Mouse (Mus musculus): ENCODE measurements around the gene Olfr960. TPM values are rescaled to one million over a fixed set of nuclear protein-coding genes. Genes with fewer than 3 reads are reported as not detected.

Olfr960 gene
- not detected in 2 replicates for polyA plus RNA-seq (2012; rRNA removed)

GRCm38 (mm10) chr9:39621073-39621472 is at the start of gene Olfr960:
TSS of gene Olfr960 (plus strand) at chr9:39621373.

GRCm38 (mm10) chr9:39575469-39575868 is 45.7 kb upstream of the Olfr960 start, which contains the start of gene Olfr959:
TSS of gene Olfr959 (minus strand) at chr9:39575569.

GRCm38 (mm10) chr9:39603999-39604453 is 17.1 kb upstream of the Olfr960 start, which contains the start of gene AW551984:
TSS of gene AW551984 (minus strand) at chr9:39604403.

GRCm38 (mm10) chr9:39610355-39610754 is 10.8 kb upstream of the Olfr960 start, which contains the start of gene Olfr148:
TSS of gene Olfr148 (plus strand) at chr9:39610655.

GRCm38 (mm10) chr9:39644785-39645184 is 23.6 kb downstream of the Olfr960 start, which contains the start of gene Olfr961:
TSS of gene Olfr961 (plus strand) at chr9:39645085.

GRCm38 (mm10) chr9:39666905-39667304 is 45.7 kb downstream of the Olfr960 start, which contains the start of gene Olfr963:
TSS of gene Olfr963 (plus strand) at chr9:39667205.

Other genes with a start within 250 kb of the Olfr960 start
- gene Olfr951, start 234.0 kb upstream of the Olfr960 start, polyA plus RNA-seq (2012; rRNA removed) = not detected in 2 replicates
- gene Olfr952, start 194.2 kb upstream of the Olfr960 start, polyA plus RNA-seq (2012; rRNA removed) = not detected in 2 replicates
- not detected in 2 replicates for gene Olfr954, start 164.7 kb upstream of the Olfr960 start, polyA plus RNA-seq (2012; rRNA removed)
- not detected in 2 replicates for gene Olfr955, start 149.4 kb upstream of the Olfr960 start, polyA plus RNA-seq (2012; rRNA removed)
- not detected in 2 replicates for gene Olfr44, start 127.4 kb upstream of the Olfr960 start, polyA plus RNA-seq (2012; rRNA removed)
- not detected in 2 replicates for gene Olfr957, start 105.6 kb upstream of the Olfr960 start, polyA plus RNA-seq (2012; rRNA removed)
- gene Olfr958, start 67.3 kb upstream of the Olfr960 start, polyA plus RNA-seq (2012; rRNA removed) = not detected in 2 replicates
- not detected in 2 replicates for gene Olfr959, start 45.8 kb upstream of the Olfr960 start, polyA plus RNA-seq (2012; rRNA removed)
- 0.91 and 1.0 TPM in 2 replicates for gene AW551984, start 17.0 kb upstream of the Olfr960 start, polyA plus RNA-seq (2012; rRNA removed)
- gene Olfr148, start 10.7 kb upstream of the Olfr960 start, polyA plus RNA-seq (2012; rRNA removed) = not detected in 2 replicates
- not detected in 2 replicates for gene Olfr961, start 23.7 kb downstream of the Olfr960 start, polyA plus RNA-seq (2012; rRNA removed)
- not detected in 2 replicates for gene Olfr963, start 45.8 kb downstream of the Olfr960 start, polyA plus RNA-seq (2012; rRNA removed)
- gene Olfr149, start 85.7 kb downstream of the Olfr960 start, polyA plus RNA-seq (2012; rRNA removed) = not detected in 2 replicates
- gene Olfr965, start 90.0 kb downstream of the Olfr960 start, polyA plus RNA-seq (2012; rRNA removed) = not detected in 2 replicates
- not detected in 2 replicates for gene Olfr150, start 109.6 kb downstream of the Olfr960 start, polyA plus RNA-seq (2012; rRNA removed)
- gene Olfr967, start 124.9 kb downstream of the Olfr960 start, polyA plus RNA-seq (2012; rRNA removed) = not detected in 2 replicates
- not detected in 2 replicates for gene Olfr968, start 161.9 kb downstream of the Olfr960 start, polyA plus RNA-seq (2012; rRNA removed)
- not detected in 2 replicates for gene Olfr969, start 169.6 kb downstream of the Olfr960 start, polyA plus RNA-seq (2012; rRNA removed)
- gene Olfr970, start 187.5 kb downstream of the Olfr960 start, polyA plus RNA-seq (2012; rRNA removed) = not detected in 2 replicates
- gene Olfr971, start 215.5 kb downstream of the Olfr960 start, polyA plus RNA-seq (2012; rRNA removed) = not detected in 2 replicates
- not detected in 2 replicates for gene Olfr972, start 245.0 kb downstream of the Olfr960 start, polyA plus RNA-seq (2012; rRNA removed)

Data from liver, embryonic 18 days (tissue).